Mouse (Mus musculus): ENCODE results near the gene Txlna.

Txlna gene

GRCm38 (mm10) chr4:129624281-129625028 lies 16.4 kb downstream of the Txlna start:
- peak; percentile 91 for DNase-seq

DNA sequence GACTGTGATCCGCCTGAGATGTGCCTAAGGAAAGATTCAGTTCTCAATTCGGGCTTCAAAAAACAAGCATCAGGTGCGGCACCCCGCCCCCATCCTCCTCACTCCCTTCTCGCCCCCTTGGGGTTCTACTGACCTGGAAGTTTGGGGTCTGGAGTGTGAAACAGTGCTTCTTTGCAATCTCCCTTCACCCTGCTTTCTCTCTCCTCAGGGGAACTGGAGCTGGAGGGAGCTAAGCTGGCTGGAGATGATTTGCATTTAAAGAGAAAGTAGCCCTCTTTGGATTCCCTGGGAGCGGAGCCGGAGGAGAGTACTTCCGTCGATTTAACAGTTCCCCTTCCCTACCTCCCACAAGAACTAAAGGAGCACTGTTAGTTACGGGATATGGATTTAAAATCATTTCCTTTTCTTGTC lies 17.2 kb downstream of the Txlna start, which contains the start of gene Ccdc28b:
Gene Ccdc28b, minus strand, starts transcription at position 267 of the 411 bp plus-strand sequence.
- peak; percentile 36 for DNase-seq

- no peak for DNase-seq
Observed at GRCm38 (mm10) chr4:129622803-129623535, 17.9 kb downstream of the Txlna start.

DNA sequence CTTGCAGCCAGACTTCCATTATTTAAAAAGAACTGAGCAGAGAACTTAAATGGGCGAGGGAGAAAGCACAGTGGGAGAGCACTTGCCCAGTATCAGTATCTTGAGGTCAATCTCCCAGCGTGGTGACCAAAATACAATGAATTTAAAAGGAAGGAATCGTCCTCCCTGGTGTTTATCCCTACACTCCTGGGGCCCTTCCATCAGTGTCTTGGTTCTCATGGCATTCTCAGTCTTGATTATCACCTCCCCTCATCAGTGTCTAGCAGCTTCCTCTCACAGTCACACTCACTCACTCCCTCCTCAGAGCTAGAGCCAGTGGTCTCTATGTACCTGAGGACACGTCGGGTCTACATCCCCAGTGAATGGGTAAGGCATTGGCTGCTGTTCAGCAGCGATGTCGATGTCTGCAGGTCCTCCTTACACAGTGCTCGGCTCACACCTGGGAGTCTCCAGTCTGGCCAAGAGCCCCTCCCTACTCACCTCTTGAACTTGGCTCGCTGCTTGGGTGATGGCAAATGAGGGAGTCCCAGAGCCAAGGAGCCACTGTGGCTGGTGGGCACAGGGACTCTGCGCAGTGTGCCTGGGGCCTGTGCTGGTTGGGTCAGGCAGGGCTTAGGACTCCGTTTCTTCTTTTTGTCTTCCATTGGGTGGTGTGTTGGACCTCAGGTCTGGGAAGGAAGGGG lies 18.6 kb downstream of the Txlna start:
- no peak for DNase-seq

GRCm38 (mm10) chr4:129621283-129621841 lies 19.5 kb downstream of the Txlna start:
- DNase-seq: no peak

- DNase-seq: no peak
Observed at GRCm38 (mm10) chr4:129620419-129621282, 20.2 kb downstream of the Txlna start.

DNA sequence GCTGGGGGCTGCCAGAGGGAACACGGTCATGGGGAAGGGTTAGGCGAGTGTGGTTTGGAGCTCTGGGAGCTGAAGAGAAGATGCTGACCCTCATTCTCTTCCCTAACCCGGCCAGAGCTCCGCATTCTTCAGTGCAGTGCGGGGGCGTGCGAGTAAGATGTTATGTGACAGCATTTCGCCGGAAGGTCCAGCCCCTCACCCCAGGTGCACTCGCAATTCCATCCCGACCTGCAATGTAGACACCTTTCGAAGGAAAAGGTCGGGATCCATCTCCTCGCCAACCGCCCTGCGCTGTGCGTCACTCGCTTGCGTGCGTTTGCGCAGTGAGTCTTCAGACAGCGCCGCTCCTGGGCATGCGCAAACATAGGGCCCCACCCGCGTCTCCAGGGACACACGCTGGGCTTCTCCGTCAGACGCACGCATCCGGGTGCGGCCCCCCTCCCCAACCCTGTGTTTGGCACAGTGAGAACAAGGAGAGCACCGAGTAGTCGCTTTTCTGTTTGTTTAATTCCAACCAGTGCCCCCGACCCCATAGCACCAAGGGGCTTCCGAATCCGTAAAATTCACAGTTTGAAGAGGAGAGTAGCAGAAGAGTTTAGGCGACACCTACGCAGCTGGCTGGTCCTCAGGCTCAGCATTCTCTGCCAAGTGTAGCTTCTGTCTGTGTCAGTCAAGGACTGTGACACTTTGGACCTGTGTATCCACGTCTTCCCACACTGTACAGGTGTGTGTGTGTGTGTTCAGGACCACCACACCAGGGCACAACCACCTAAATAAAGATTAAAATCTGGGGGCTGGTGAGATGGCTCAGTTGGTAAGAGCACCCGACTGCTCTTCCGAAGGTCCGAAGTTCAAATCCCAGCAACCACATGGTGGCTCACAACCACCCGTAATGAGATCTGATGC lies 21.8 kb downstream of the Txlna start, which contains the start of gene Iqcc:
Gene Iqcc, minus strand, starts transcription at position 314 of the 906 bp plus-strand sequence.
- peak; percentile 95 for DNase-seq

DNA sequence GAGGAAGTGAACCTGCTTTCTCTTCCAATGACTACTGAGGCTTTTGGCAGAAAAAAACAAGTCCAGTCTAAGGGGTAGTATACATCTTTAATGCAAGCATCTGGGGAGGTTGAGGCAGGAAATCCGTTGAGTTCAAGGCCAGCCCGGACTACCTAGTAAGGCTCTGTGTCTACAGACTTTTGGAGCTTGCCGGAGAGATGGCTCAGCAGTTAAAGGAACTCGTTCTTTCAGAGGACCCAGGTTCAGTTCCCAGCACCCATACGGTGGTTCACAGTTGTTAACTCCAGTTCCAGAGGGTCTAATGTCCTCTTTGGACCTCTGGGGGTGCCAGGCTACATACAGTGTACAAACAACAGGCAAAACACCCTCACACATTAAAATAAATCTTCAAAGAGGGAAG lies 22.8 kb downstream of the Txlna start:
- DNase-seq: no peak

- no peak for DNase-seq
Observed at GRCm38 (mm10) chr4:129617121-129617641, 23.7 kb downstream of the Txlna start.

DNA sequence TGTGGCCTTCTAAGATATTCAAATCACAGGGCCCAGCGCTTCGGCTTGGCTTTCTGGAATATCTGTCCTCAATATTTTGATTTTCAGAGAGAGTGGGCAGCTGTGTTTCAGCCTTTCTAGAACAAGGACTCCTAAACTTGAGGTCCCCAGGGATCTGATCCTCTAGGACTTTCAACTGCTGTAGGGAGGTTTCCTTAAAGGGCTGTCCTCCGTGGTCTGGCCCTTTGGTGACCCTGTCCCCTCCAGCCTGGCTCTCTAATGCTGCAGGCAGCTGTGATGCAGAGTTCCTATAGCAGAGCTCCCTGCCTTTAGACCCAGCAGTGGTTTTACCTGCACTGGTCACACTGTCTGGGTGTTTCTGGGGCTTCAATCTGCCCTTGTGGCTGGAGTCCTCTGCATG lies 24.2 kb downstream of the Txlna start:
- DNase-seq: no peak

DNA sequence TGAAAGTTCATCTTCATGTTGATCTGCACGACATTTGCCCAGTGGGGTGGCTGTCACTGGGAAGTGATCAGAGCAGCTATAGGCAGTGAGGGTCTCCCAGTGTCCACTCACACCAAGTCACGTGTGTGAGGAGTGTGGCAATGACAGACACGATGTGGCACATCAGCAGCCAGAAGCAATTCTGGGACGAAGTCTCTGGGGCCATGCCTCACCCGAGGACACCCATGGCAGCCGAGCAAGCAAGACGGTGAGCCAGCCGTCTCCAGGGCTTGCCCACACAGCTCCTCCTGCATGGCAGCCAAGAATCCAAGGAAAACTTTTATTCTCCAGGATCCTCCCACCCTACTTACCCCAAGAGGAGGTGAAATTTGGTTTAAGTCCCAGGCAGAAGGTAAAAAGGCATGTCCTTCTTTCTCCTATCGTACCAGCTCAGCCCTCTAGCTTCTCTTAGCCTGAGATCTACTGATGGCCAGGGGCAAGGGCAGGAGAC lies 25.0 kb downstream of the Txlna start:
- DNase-seq: no peak

- DNase-seq: no peak
Observed at GRCm38 (mm10) chr4:129614093-129614492, 26.8 kb downstream of the Txlna start, which contains the start of gene Dcdc2b. Dcdc2b (minus strand) TSS chr4:129614257.

GRCm38 (mm10) chr4:129610472-129610871 lies 30.4 kb downstream of the Txlna start:
- no peak for DNase-seq

DNA sequence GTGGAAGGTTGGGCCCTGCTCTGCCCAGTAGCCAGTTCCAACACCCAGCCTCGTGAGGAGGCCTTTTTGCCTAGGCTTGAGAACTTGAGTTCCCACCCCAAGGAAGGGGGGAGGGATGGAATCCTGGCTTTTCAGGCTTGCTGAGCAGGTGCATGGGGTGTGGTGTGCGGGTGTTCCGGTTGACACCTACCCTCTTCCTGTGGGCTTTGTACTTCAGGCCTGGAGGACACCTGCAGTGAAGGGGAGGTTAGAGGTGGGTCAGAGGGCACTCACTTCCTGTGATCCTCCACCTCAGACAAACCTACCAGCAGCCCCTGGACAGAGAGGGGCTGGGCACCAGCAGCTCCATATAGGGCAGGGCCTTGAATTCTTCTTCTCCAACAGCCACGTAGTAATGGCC lies 30.8 kb downstream of the Txlna start:
- DNase-seq: no peak

DNA sequence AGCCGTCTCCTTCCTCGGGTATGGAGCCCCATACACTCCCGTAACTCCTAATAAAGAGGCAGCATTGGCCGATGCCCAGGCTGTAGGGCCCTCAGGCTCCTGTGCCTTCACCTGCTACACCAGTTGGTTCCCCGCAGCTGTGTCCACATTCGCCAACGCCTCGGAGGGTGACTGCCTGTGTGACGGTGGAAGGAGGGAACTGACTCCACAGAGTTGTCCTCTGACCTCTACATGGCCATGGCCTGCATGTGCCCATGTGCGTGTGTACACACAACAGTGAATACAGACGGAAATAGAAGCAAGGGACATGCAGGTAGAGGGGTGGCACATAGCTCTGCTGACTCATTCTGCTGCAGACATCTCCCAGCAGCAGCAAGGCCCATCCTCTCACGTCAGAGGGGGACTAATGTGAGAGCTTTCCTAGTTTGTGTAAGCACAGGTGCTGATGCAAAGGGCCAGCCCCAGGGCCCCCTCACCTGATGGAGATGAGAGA lies 31.7 kb downstream of the Txlna start:
- no peak for DNase-seq

DNA sequence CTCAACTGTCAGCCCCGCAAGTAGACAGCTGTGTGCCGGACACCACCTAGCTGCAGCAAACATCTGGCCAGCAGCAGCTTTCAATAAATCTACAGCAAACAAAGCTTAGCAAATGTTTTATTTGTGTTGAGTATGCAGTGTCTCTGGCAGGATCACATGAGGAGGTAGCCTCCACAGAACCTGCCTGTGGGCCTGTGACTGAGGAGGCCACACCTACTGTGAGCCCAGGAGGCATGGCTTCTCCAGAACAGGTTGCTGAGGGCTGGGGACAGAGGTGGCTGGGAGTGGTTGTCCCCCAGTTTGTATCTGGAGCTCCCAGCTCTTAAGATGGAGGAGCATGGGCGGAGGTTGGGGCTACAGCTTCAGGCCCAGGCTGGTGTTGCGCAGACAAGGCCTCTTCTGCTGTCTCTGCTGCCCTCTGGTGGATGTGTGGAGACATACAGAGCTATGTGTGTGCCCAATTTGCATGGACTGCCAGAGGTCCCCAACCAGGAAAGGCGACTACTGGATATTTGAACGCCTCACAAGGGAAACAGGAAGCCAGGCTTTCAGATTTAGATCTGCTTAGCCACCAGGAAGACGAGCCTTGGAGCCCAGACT lies 32.3 kb downstream of the Txlna start:
- peak; percentile 90 for DNase-seq

GRCm38 (mm10) chr4:129600233-129601158 lies 40.4 kb downstream of the Txlna start, which contains the start of the genes Eif3i and Tmem234:
Eif3i (minus strand) TSS chr4:129600648.
Tmem234 (plus strand) TSS chr4:129600668.
- peak; percentile 87 for DNase-seq

DNA sequence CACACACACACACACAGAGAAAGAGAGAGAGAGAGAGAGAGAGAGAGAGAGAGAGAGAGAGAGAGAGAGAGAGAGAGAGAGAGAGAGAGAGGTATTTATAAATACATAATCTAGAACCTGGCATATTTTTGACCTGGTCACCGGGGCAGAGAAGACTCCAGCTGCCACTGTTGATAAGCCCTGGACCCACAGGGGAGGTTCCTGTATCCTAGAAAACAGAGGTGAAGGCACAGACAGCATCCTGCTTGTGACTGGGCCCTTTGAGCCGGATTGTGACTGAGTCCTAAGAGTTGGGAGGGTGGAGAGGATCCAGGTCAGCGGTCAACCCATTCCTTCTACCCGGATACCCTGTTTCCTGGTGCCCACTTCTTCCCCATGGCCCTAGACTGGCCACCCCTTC lies 52.0 kb downstream of the Txlna start:
- peak; percentile 71 for DNase-seq

DNA sequence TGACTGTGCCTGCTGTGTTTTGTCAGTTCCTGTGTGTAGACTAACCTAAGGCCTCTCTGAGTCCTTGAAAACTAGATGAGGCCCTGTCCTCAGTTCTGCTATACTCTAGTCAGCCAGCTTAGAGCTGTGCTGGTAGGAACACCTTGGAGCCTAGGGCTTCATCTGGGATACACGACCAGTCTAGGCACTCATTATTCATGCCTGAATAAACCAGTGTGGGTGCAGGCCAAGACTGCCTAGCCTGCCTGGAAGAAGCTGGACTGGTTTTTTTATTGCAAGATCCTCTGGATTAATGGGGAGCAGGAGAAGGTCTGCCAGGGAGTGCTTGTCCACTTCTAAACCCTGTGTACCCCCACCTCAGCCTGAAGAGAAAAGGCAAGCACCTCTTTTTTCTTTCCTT lies 53.9 kb downstream of the Txlna start:
- DNase-seq: no peak
